Mouse (Mus musculus) heart, adult 2 months (tissue): Measurements from ENCODE around the gene Fam83e.

ENCODE experiments used
- CTCF ChIP-seq: fragments of 200-600 bp; IDR thresholded peaks from 2 replicates; pipeline ENCODE4 v1.8.1; 2022; ENCODE audit warnings: antibody characterized with exemption, mild to moderate bottlenecking, moderate library complexity
- EP300 ChIP-seq: fragments of 200-500 bp; IDR thresholded peaks from 2 replicates; pipeline ENCODE4 v1.6.1; 2011; ENCODE audit warnings: low read depth, low read length, control low read depth; ENCODE audit not compliant: insufficient read depth
- POLR2A ChIP-seq: fragments of 200-500 bp; IDR thresholded peaks from 2 replicates; pipeline ENCODE4 v1.6.1; 2011; ENCODE audit warnings: mild to moderate bottlenecking, low read depth, low read length, control low read depth; ENCODE audit not compliant: insufficient read depth

DNA sequence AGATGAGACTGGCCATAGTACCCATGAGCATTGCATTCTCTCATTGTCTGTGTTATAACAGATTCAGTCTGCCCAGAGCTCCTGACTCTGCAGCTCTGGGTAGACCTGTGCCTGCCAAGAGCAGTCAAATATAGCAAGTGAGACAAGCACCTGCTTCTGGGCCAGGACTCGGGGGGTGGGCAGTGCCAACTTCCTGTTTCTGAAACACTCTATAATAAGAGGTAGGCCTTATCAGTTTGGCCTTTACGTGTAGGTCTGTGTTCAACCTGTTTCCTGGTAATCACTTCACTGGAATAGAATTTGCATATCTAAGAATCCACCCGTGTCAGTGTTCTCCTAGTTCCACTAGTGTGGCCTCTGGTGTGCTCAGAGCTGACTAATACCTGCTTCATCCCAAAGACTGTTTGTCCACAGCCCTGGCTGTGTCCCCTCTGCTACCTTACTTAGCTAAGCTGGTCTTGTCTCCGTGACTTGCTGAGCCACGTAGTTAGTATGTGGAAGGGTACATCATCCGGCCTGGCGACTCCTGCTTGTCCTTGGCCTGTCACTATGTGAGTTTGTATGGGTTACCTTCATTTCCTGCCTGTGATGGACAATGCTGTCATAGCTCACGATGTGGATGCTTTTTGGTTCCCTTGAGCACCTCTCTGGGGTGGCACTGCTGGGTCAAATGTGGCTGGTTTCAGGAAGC, 39.8 kb upstream of the Fam83e start:
- no peak for TF ChIP-seq CTCF
- peak; percentile 43; the same call in 1 of the 2 replicates for TF ChIP-seq POLR2A
- TF ChIP-seq EP300 = 0 out of 2 replicates have a peak, but pooled peaks have one; percentile 73
